ENCODE assay signal across 20 mouse cellular contexts in genomic region chr16:22182286-22182685, GRCm38 (mm10). TPM values are rescaled to one million over a fixed set of nuclear protein-coding genes. Genes with fewer than 3 reads are reported as not detected.
DNase-seq lines count a peak whose midpoint lies in the region; ATAC-seq and TF ChIP-seq lines count a peak whose summit lies in the region.
"Had no signal": no experiment of that assay in that cellular context is flagged by ENCODE, and none has a peak within 500 bp of the region (broad histone marks: within the 10 kb centered on the region; RNA-seq: fewer than 3 reads in every experiment).

No protein-coding gene starts in this region.

- no peak for ATAC-seq in hindbrain, embryonic 11.5 days (ENCODE audit: low FRiP score)
- ATAC-seq: forebrain, embryonic 14.5 days; forebrain, embryonic 16.5 days had no signal

- no peak overlapping the region for H3K4me2 ChIP-seq in hindbrain, embryonic 11.5 days (replicated peaks; ENCODE audit: low read depth, low read length)
- H3K4me2 ChIP-seq: embryonic facial prominence, embryonic 12.5 days; forebrain, embryonic 12.5 days had no signal

- H3K4me3 ChIP-seq in heart, embryonic 10.5 days, result no peak overlapping the region
- H3K4me3 ChIP-seq in hindbrain, embryonic 11.5 days (ENCODE audit: low read depth, low read length), result no peak overlapping the region
- no peak overlapping the region for H3K4me3 ChIP-seq in layer of hippocampus, adult 2 months
- H3K4me3 ChIP-seq: embryonic facial prominence, embryonic 10.5 days; embryonic facial prominence, embryonic 12.5 days; forebrain, embryonic 10.5 days; forebrain, embryonic 12.5 days had no signal

- no peaks in the 10 kb centered on the region for H3K4me1 ChIP-seq in heart, embryonic 10.5 days
- no peaks in the 10 kb centered on the region for H3K4me1 ChIP-seq in hindbrain, embryonic 11.5 days (replicated peaks; ENCODE audit: control insufficient read depth, insufficient read depth, low read length)
- H3K4me1 ChIP-seq: embryonic facial prominence, embryonic 10.5 days; embryonic facial prominence, embryonic 12.5 days; forebrain, embryonic 10.5 days; forebrain, embryonic 12.5 days had no signal

- H3K36me3 ChIP-seq in heart, embryonic 10.5 days, result no peaks in the 10 kb centered on the region
- no peaks in the 10 kb centered on the region for H3K36me3 ChIP-seq in hindbrain, embryonic 11.5 days (ENCODE audit: control insufficient read depth, insufficient read depth, low read length)
- H3K36me3 ChIP-seq: embryonic facial prominence, embryonic 10.5 days; embryonic facial prominence, embryonic 12.5 days; forebrain, embryonic 10.5 days; forebrain, embryonic 12.5 days had no signal

- no peak overlapping the region for H3K9ac ChIP-seq in hindbrain, embryonic 11.5 days (ENCODE audit: low read depth, low read length)
- H3K9ac ChIP-seq: embryonic facial prominence, embryonic 12.5 days; forebrain, embryonic 12.5 days had no signal

- H3K27me3 ChIP-seq in heart, embryonic 10.5 days (ENCODE audit: insufficient read depth, poor library complexity, severe bottlenecking), result no peaks in the 10 kb centered on the region
- no peaks in the 10 kb centered on the region for H3K27me3 ChIP-seq in hindbrain, embryonic 11.5 days (ENCODE audit: control insufficient read depth, insufficient read depth, low read length)
- H3K27me3 ChIP-seq: embryonic facial prominence, embryonic 12.5 days; forebrain, embryonic 12.5 days had no signal

- no peaks in the 10 kb centered on the region for H3K9me3 ChIP-seq in heart, embryonic 10.5 days
- no peaks in the 10 kb centered on the region for H3K9me3 ChIP-seq in hindbrain, embryonic 11.5 days (ENCODE audit: control insufficient read depth, low read length)
- H3K9me3 ChIP-seq: embryonic facial prominence, embryonic 10.5 days; forebrain, embryonic 10.5 days; forebrain, embryonic 12.5 days had no signal

- no peak for TF ChIP-seq CTCF in layer of hippocampus, adult 2 months (conservative IDR thresholded peaks at IDR 0.05)

- WGBS in heart, embryonic 10.5 days, result 81% methylated on average over 4 of the region's 4 CpGs
- 88% methylated on average over 4 of the region's 4 CpGs for whole genome bisulfite sequencing in hindbrain, embryonic 11.5 days

- H3K27ac ChIP-seq in heart, embryonic 10.5 days, result no peak overlapping the region
- H3K27ac ChIP-seq in hindbrain, embryonic 11.5 days (ENCODE audit: low read depth, low read length), result no peak overlapping the region
- no peak overlapping the region for H3K27ac ChIP-seq in layer of hippocampus, adult 2 months
- H3K27ac ChIP-seq: embryonic facial prominence, embryonic 10.5 days; embryonic facial prominence, embryonic 12.5 days; forebrain, embryonic 10.5 days; forebrain, embryonic 12.5 days had no signal

- peak; percentile 70 for DNase-seq in heart, adult 11 months
- DNase-seq in heart, embryonic 10.5 days (ENCODE audit: low spot score), result no peak
- DNase-seq in 3T3-L1 (ENCODE audit: low read depth, low spot score) (peak; percentile 88), NIH3T3 (ENCODE audit: low read depth) (peak; percentile 57)
- no peak for DNase-seq in hindbrain, embryonic 11.5 days (ENCODE audit: low spot score)
- no peak for DNase-seq in cerebellum, adult 9-10 months
- DNase-seq in layer of hippocampus, adult 2 months (ENCODE audit: low spot score in 2 of 2), result no peak
- DNase-seq: adrenal gland, adult 8-10 months; adrenal gland, postnatal 25 days; cerebellum, adult 11 months; cerebellum, adult 18-20 months; cerebellum, adult 8-10 months; cerebellum, postnatal 10 days; cerebellum, postnatal 25 days had no signal

RNA-seq across cellular contexts. Expression of gene Igf2bp2, which starts 19.2 kb away (rescaled TPM):
- polyA plus RNA-seq in heart, embryonic 10.5 days (2016; fragmentation: Nextera tagmentation; extraction: Ambion mirVana), result 117 and 143 TPM in 2 replicates
- polyA plus RNA-seq in hindbrain, embryonic 11.5 days (2014; fragmentation: Nextera tagmentation; extraction: Ambion mirVana), result 122 and 132 TPM in 2 replicates
- total RNA-seq in layer of hippocampus, adult 2 months (2021), result under 1 TPM; 0.27 to 0.54 TPM

Comparison
In these comparisons a context has a peak if more than half of its experiments do, and no peak if none do; other contexts are left out.
1. DNase-seq: peak in heart, adult 11 months (single experiment), 3T3-L1 (single experiment) and NIH3T3 (single experiment); none in heart, embryonic 10.5 days (single experiment), hindbrain, embryonic 11.5 days (single experiment), cerebellum, adult 9-10 months (single experiment) and layer of hippocampus, adult 2 months (0 of 2).